Mouse (Mus musculus): ENCODE results near the gene Rpl27a. TPM values are rescaled to one million over a fixed set of nuclear protein-coding genes. Genes with fewer than 3 reads are reported as not detected.

Gene Rpl27a
- total RNA-seq (2021), result 100 to 1,000 TPM; 121 to 135 TPM
- long read RNA-seq, experiment 1, transcript Rpl27a-203 (5 exons, 1,158 nt), result major isoform, 72 of 78 reads
- long read RNA-seq, experiment 1, partial matches to known transcripts, result 1 of 78 reads
- long read RNA-seq, experiment 1, other reads (novel, unspliced or antisense), result 5 of 78 reads
- long read RNA-seq, experiment 2, transcript Rpl27a-203 (5 exons, 1,158 nt), result major isoform, 179 of 192 reads
- long read RNA-seq, experiment 2, partial matches to known transcripts, result 6 of 192 reads
- long read RNA-seq, experiment 2, other reads (novel, unspliced or antisense), result 6 of 192 reads

DNA sequence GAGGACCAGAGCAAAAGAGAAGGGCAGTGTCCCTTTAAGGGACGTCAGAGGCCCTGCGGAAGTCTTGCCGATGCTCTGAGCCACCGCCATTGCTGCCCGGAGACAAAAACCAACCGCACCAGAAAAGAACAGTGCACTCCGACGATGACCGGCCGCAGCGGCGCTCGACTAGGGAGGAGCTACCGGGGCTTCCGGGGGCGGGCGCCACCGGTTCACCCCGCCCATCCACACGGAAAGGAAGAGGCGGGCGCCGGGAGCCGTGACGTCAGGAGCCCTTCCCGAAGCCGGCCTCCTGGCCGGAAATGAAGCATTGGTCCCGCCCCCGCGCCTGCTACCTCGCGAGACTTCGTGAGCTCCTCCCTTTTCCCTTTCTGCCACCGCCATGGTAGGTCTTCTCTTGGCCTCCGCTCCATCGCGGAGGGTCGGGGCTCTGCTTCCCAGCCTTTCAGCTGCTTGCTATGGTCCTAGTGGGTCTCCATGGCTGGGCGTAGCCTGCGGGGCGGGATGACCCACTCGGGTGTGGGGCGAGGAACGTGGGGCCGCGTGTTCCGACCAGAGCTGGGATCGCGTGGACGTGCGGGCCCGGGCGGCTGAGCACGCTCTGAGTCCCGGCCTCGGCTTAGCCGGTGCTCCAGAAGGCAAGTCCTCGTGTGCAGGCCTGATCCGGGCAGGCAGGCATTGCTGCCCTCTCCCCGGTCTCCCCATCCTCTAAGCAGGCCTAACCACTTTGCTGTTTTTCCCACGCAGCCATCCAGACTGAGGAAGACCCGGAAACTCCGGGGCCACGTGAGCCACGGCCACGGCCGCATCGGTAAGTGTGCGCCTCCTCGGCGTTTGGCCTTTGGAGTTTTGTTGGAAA lies at the start of gene Rpl27a:
TSS of gene Rpl27a (plus strand) at position 310 of the 859 bp plus-strand sequence.
- DNase-seq (ENCODE audit: low spot score in 2 of 2), result peak; percentile 97 to 98

DNA sequence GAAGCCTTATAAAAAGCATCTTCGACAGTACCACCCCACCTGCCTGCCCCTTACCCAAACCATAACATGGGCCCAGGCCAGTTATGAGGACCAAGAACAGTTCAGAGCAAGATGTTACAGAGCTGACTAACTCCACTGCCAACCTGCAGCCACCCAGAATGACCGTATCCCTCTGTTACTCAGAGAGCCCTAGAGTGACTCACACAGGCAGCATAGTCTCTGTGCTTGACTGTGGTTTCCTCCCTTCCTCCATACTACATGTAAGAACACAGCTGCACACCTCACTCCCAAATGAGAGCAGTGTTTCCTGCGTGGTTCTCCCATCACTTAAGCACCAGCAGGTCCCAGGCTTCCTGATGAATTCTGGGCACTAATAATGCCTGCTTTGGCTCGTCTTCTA lies 48.2 kb upstream of the Rpl27a start:
- no peak for DNase-seq (ENCODE audit: low spot score in 2 of 2)

GRCm38 (mm10) chr7:109477926-109478325 lies 41.0 kb upstream of the Rpl27a start:
- DNase-seq (ENCODE audit: low spot score in 2 of 2), result no peak

DNA sequence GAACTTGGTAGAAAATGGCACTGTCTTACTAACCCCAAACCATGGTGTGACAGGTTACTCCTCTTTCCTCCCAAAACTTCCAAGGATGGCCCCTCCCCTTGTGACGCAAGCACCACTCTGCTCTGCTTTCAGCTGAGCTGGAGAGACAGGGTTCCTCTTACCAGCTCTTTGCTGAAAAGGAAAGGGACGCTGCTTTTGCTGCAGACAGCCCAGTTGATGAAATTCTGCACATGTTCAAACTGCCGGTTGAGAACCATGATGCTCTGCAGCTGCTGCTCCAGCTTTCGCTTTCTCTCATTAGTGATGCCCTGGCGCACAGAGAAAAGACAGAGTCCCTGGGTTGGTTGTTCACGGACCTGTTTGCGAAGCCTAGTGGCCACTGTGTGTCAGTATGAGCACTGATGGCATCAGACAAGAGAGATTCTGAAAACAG lies 38.2 kb upstream of the Rpl27a start:
- DNase-seq (ENCODE audit: low spot score in 2 of 2), result peak; percentile 32 to 39

GRCm38 (mm10) chr7:109484221-109484620 lies 34.7 kb upstream of the Rpl27a start:
- DNase-seq (ENCODE audit: low spot score in 2 of 2), result no peak

- DNase-seq (ENCODE audit: low spot score in 2 of 2), result no peak
These were observed 26.2 kb upstream of the Rpl27a start for GRCm38 (mm10) chr7:109492616-109493318.

- peak; percentile 31 to 58 for DNase-seq (ENCODE audit: low spot score in 2 of 2)
These were observed 25.3 kb upstream of the Rpl27a start for GRCm38 (mm10) chr7:109493319-109494316.

- DNase-seq (ENCODE audit: low spot score in 2 of 2), result no peak
These were observed 21.4 kb upstream of the Rpl27a start for GRCm38 (mm10) chr7:109497507-109497906.

DNA sequence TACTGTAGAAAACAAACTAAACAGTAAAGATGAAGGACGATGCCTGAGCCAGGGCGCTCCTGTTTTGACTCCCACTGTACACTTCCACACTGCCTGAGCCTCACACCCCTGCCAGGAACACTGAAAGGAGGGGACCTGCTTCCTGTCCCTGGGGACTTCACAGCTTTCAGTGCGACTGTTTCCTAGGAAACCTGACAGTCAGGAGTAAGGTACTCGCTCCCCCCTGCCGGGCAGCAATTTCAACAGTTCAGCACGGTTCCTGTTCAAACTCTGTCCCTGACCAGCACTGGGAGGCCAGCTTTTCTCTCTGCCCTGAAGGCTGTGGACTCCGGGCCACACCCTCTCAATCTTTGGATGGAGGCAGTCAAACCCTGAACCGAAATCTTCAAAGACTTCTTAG lies 11.8 kb upstream of the Rpl27a start:
- no peak for DNase-seq (ENCODE audit: low spot score in 2 of 2)

DNA sequence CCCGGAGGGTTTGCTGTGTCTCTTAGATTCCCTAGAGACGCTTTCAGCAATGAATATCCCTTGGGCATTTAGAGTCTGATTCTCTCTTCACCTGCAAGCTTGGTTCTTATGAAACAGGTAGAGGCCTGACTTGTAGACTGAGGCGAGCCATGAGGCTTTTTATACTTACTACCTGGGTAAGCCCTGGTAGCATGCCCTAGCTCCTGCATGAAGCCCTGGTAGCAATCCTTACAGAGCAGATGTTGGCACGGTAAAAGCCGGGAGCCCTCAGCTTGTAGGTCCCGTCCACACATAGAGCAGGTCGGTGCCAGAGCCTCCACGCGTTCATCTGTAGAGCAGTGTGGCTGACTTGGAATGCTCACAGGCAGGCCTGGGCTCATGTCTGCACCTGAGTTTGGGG lies 11.4 kb upstream of the Rpl27a start:
- DNase-seq (ENCODE audit: low spot score in 2 of 2), result no peak

GRCm38 (mm10) chr7:109508034-109508433 lies 10.9 kb upstream of the Rpl27a start, which contains the start of gene Trim66:
Gene Trim66 (minus strand): TSS chr7:109508134.
- DNase-seq (ENCODE audit: low spot score in 2 of 2), result no peak

DNA sequence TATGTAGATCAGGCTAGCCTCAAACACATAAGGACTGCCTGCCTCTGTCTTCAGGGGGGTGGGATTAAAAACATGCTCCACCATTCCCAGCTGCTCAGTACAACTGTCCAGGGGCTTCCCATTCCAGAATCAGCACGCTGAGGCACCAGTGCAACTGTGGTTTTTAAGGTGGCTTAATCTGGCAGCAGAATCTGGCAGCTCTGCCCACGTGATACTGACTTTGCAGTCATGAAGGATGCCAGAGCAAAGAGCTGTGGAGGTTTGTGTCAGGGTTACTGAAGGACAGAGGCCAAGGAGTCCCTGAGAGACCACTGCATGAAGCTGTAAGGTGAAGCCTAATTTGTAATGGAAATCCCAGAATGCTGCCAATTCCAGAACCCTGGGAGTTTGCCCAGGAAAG lies 8.1 kb upstream of the Rpl27a start:
- no peak for DNase-seq (ENCODE audit: low spot score in 2 of 2)

GRCm38 (mm10) chr7:109511838-109512237 lies 7.1 kb upstream of the Rpl27a start:
- DNase-seq (ENCODE audit: low spot score in 2 of 2), result no peak

DNA sequence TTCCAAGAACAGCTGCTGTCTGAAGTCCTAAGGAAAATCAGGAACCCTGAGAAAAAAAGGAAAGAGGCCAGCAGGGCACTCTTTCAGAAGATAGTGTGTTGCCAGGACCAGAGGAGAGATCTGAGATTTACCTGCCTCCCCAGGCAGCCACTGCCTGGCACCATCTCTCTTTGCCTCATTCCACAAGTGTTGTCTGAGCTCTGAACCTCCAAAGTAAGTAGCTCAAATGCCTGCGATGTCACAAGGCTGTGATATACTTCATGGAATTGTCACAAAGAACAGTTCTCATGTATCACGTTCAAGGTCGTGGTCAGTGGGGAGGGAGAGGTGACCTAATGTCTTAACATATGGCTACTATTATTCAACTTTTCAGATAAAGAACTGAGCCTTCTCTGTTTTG lies 2.4 kb upstream of the Rpl27a start:
- no peak for DNase-seq (ENCODE audit: low spot score in 2 of 2)

DNA sequence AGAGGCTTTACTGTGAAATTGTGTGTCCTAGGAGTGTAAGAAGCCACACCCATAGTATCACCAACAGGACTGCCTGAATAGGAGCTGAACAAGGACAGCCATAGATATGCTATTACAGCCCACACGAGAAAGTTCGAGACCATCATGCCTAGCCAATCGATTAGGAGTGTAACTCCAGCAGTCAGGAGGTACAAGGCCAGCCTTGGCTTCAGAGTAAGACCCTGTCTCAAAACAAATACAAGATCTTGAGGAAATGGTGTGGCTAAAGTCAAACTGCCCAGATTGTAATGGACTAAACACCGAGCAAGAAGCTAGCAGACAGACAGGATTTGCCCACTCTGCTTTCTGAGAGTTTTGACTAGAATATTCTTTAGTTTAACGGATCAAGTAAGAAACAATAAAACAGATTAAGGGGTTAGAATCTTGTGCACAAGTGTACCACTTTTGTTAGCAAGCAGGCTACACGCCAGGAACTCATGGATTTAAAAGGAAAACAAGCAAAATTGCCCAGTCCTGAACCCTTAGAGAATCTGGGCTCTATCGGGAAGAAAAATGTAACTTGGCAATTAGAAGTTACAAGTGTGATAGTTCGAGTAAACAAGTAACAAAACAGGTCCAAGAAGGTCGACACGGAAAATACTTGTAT lies 788 bp upstream of the Rpl27a start:
- no peak for DNase-seq (ENCODE audit: low spot score in 2 of 2)

DNA sequence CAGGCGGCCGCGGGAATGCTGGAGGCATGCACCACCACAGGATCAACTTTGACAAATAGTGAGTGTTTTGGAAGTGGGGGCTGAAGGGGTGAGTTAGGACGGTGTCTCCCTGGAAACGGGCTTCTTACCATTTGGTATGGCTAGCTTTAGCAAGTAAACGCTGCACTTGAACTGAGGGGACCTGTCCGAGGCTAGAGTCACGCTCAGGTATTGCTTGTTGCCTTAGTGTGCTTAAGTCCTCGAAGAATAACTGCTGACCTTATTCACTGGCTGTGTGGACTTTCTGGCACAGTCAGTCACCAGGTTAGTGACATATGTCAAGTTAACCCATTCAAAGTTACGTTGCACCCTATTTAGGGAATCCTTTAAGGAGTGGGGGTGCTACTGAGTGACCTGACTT lies 989 bp downstream of the Rpl27a start:
- no peak for DNase-seq (ENCODE audit: low spot score in 2 of 2)

DNA sequence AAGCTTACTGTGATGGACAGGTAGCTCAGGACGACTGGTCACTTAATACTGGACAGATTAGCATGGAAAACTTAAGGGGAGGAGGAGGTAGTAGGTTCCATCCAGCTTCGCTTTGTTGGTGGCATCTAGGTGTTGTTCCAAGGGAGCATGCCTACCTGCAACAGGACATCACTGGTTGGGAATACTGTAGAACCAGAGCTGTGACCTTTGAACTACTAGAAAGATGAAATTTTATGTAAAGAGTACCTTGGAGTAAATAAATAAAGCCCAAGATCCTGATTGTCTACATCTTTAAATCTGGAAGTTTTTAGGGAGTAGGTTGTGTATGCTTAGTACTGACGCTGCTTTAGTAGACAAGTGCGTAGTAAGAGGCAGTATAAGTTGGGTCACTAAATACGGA lies 3.1 kb downstream of the Rpl27a start:
- DNase-seq (ENCODE audit: low spot score in 2 of 2), result no peak

GRCm38 (mm10) chr7:109523304-109523703 lies 4.4 kb downstream of the Rpl27a start:
- no peak for DNase-seq (ENCODE audit: low spot score in 2 of 2)

DNA sequence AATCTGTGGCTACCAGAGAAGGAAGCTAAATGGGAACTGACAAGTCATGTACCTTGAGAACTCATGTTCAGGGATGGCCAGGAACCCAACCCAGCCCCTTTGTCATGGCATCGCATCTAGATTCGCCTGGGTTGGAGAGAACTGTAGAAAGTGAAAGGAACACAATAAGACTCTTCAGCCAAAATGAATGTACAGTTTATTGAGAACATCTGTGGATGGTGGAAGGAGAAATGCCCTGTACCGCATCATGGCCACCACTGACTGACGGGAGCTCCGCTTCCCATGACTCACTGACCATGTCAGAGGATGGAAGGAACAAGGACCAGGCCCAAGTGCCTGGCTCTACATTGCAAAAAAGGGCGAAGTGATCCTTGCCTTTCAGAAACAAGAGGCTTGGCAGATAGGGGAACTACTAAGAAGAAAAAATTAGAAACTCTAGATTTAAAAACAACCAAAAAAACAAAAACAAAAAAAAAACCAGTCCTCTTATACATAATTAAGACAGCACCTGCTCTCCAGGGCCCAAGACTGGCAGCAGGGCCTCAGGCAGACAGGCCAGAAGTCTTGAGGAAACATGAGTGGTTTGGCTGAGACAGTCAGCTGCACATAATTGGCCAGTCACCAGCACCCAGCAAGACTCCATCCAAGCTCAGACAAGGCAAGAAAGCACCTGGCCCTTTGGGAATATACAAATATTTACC lies 4.9 kb downstream of the Rpl27a start:
- no peak for DNase-seq (ENCODE audit: low spot score in 2 of 2)

DNA sequence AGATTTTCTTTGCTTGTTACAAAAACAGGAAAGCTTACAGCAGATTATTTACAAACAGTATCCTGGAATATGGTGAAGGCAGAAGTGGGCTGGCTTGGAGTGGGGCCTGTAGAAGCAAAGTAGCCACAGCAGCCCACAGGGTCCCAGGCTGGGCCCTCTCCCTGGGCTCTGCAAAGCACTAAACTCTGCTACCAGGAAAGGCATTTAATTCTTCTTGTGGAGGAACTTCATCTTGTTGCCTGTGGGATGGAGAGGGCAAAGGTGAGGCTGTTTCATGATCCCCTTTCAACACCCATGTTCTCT lies 5.4 kb downstream of the Rpl27a start:
- DNase-seq (ENCODE audit: low spot score in 2 of 2), result no peak
